Mouse (Mus musculus): ENCODE data around the gene Sdr42e1.

The Sdr42e1 gene

GRCm38 (mm10) chr8:117673430-117673830, at the start of gene Sdr42e1:
TSS of gene Sdr42e1 (minus strand) at chr8:117673689.
- DNase-seq (ENCODE audit: low spot score in 2 of 2), result peak in 1 of 2 experiments; percentile 5

- DNase-seq (ENCODE audit: low spot score in 2 of 2), result no peak
These were observed 44.8 kb upstream of the Sdr42e1 start for GRCm38 (mm10) chr8:117718152-117718860.

GRCm38 (mm10) chr8:117715896-117716295, 42.4 kb upstream of the Sdr42e1 start:
- no peak for DNase-seq (ENCODE audit: low spot score in 2 of 2)

GRCm38 (mm10) chr8:117714604-117715003, 41.1 kb upstream of the Sdr42e1 start:
- DNase-seq (ENCODE audit: low spot score in 2 of 2), result no peak

GRCm38 (mm10) chr8:117712226-117712625, 38.7 kb upstream of the Sdr42e1 start:
- DNase-seq (ENCODE audit: low spot score in 2 of 2), result no peak

- no peak for DNase-seq (ENCODE audit: low spot score in 2 of 2)
These were observed 32.7 kb upstream of the Sdr42e1 start for GRCm38 (mm10) chr8:117706141-117706540.

GRCm38 (mm10) chr8:117702701-117703100, 29.2 kb upstream of the Sdr42e1 start:
- no peak for DNase-seq (ENCODE audit: low spot score in 2 of 2)

GRCm38 (mm10) chr8:117701859-117702258, 28.4 kb upstream of the Sdr42e1 start, which contains the start of gene Hsd17b2:
TSS of gene Hsd17b2 (plus strand) at chr8:117701904.
- no peak for DNase-seq (ENCODE audit: low spot score in 2 of 2)

GRCm38 (mm10) chr8:117701246-117701645, 27.8 kb upstream of the Sdr42e1 start:
- no peak for DNase-seq (ENCODE audit: low spot score in 2 of 2)

- no peak for DNase-seq (ENCODE audit: low spot score in 2 of 2)
These were observed 27.2 kb upstream of the Sdr42e1 start for GRCm38 (mm10) chr8:117700699-117701098.

- peak in 1 of 2 experiments; percentile 51 for DNase-seq (ENCODE audit: low spot score in 2 of 2)
These were observed 23.8 kb upstream of the Sdr42e1 start for GRCm38 (mm10) chr8:117697248-117697647.

GRCm38 (mm10) chr8:117695636-117696035, 22.1 kb upstream of the Sdr42e1 start:
- DNase-seq (ENCODE audit: low spot score in 2 of 2), result no peak

- no peak for DNase-seq (ENCODE audit: low spot score in 2 of 2)
These were observed 18.6 kb upstream of the Sdr42e1 start for GRCm38 (mm10) chr8:117692131-117692530.

- no peak for DNase-seq (ENCODE audit: low spot score in 2 of 2)
These were observed 14.4 kb upstream of the Sdr42e1 start for GRCm38 (mm10) chr8:117687890-117688289.

- no peak for DNase-seq (ENCODE audit: low spot score in 2 of 2)
These were observed 11.0 kb upstream of the Sdr42e1 start for GRCm38 (mm10) chr8:117684504-117684903.

- no peak for DNase-seq (ENCODE audit: low spot score in 2 of 2)
These were observed 10.5 kb upstream of the Sdr42e1 start for GRCm38 (mm10) chr8:117683925-117684472.

- DNase-seq (ENCODE audit: low spot score in 2 of 2), result no peak
These were observed 5.2 kb upstream of the Sdr42e1 start for GRCm38 (mm10) chr8:117678650-117679049.

- no peak for DNase-seq (ENCODE audit: low spot score in 2 of 2)
These were observed 3.5 kb upstream of the Sdr42e1 start for GRCm38 (mm10) chr8:117677011-117677410.

- no peak for DNase-seq (ENCODE audit: low spot score in 2 of 2)
These were observed 3.0 kb upstream of the Sdr42e1 start for GRCm38 (mm10) chr8:117676460-117676859.

GRCm38 (mm10) chr8:117675171-117675570, 1.7 kb upstream of the Sdr42e1 start:
- no peak for DNase-seq (ENCODE audit: low spot score in 2 of 2)

GRCm38 (mm10) chr8:117672558-117672957, 931 bp downstream of the Sdr42e1 start:
- no peak for DNase-seq (ENCODE audit: low spot score in 2 of 2)

GRCm38 (mm10) chr8:117670461-117670860, 3.0 kb downstream of the Sdr42e1 start:
- no peak for DNase-seq (ENCODE audit: low spot score in 2 of 2)

- no peak for DNase-seq (ENCODE audit: low spot score in 2 of 2)
These were observed 6.0 kb downstream of the Sdr42e1 start for GRCm38 (mm10) chr8:117667349-117668124.

Measured in cerebellum, postnatal 4 days (tissue).